Mouse (Mus musculus): Measurements from ENCODE around the gene Avpr1b.
"Not testable (repeated sequence)": the region's sequence is repeated elsewhere in the genome, so short reads cannot be mapped to it uniquely, and the experiment has no call there.

The Avpr1b gene

DNA sequence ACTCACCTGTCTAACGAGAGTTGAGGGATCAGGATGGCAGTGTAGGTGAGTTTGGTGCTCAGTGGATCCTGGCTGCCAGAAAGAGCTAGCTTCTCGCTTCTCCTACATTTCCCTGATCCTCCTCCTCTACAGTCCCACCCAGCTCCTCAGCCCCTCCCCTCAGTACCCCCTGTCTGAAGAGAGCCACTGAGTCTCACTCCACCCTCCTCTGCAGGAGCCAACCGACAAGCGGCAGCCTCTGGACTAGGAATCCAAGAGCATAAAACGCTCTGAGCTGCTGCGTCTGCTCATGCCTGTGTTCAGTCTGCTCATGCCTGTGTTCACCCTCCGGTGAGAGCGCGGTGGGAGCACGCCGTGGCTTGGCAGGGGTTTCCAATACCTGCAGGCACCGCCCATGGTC is at the start of gene Avpr1b:
TSS of gene Avpr1b (plus strand) at position 335 of the 400 bp plus-strand sequence.
- no peak for DNase-seq (ENCODE audit: low spot score in 2 of 2)

DNA sequence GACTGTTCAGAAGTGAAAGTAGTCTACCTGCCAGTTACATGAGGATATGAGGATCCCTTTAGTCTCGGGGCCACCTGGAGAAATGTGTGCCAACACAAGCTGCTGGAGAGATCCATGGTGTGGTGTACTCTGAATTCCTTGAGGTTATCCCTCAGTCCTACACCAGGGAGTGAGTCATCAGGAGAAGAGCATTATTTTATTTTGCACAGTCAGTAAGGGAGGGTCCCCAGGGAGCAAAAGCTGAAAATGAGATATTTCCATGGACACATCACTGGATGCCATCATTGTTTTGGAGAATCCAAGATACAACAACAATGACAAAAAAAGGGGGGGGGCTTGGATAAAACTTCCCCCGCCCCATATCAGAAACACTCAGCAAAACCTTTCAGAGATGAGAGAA is 47.1 kb upstream of the Avpr1b start:
- no peak for DNase-seq (ENCODE audit: low spot score in 2 of 2)

DNA sequence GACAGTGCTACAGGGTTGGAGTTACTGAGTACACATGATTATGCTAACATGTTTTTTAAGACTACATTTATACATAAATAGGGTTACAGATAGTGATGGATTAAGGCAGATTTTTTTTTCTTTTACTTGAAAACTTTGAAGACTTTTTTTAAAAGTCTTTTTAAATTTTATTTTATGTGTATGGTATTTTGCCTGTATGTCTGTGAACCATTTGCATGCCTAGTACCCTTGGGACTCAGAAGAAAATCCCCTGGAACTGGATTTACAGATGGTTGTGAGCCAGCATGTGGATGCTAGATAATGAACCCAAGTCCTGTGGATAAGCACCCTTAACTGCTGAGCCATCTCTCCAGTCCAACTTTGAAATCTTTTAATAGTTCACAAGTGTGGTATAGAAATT is 45.6 kb upstream of the Avpr1b start:
- no peak for DNase-seq (ENCODE audit: low spot score in 2 of 2)

DNA sequence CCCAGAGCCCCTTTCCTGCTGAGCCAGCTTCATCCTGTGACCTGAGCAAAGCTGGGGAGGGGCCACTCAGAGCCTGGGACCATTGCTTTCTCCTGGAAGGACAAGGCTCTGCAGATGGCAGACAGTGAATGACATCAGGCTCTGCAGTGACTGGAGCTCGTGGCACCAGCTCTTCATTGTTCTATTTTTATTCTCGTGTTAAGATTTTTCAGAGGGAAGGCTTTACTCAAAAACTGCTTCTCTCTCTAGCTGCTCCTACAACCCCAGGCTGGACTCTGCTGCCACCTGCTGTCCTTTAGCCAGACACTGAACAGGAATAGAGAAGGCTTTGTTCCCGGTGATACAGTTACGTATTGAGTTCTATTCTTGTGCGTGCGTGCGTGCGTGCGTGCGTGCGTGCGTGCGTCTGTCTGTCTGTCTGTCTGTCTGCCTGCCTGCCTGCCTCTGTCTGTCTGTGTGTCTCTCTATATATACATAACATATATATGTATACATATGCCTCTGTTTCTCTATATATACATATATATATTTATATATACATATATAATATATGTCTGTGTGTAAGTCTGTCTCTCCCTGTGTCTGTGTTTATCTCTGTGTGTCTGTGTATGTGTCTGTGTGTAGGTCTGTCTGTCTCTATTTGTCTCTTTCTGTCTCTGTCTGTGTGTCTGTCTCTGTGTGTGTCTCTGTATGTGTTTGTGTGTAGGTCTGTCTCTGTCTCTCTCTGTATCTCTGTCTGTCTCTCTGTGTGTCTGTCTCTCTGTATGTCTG is 43.8 kb upstream of the Avpr1b start:
- DNase-seq (ENCODE audit: low spot score in 2 of 2): peak; percentile 55 to 56

DNA sequence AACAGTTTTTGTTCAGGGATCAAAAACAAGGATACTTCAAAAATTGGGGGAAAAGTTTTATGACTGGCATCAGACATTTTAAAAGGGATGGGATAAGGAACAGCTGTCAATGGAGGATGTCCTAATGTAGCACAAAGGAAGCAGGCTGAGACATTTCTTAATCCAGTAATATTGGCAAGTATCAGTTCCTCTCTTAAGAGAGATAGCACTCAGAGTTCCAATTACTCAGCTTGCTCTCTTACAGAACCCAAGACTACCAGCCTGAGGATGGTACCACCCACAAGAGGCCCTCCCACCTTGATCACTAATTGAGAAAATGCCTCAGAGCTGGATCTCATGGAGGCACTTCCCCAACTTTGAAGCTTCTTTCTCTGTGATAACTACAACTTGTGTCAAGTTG is 38.5 kb upstream of the Avpr1b start:
- DNase-seq (ENCODE audit: low spot score in 2 of 2): no peak

DNA sequence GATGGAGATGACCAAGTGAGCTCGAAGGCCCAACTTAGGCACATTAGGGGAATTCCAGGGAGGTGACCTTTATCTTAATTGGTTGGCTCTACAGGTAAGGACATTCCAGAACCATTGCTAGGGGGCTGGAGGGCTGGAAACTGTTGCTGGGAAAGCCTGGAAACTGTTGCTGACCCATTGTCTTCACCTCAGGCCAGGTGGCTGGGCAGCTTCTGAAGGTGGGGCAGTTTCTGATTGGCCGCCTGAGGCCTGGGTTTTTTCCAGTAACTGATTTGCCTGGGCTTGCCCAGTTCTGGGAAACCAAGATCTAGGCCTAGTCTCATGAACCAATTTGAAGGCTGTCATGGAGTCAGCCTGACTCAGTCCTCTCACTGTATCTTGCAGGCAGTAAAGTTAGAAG is 37.0 kb upstream of the Avpr1b start:
- DNase-seq (ENCODE audit: low spot score in 2 of 2): no peak

DNA sequence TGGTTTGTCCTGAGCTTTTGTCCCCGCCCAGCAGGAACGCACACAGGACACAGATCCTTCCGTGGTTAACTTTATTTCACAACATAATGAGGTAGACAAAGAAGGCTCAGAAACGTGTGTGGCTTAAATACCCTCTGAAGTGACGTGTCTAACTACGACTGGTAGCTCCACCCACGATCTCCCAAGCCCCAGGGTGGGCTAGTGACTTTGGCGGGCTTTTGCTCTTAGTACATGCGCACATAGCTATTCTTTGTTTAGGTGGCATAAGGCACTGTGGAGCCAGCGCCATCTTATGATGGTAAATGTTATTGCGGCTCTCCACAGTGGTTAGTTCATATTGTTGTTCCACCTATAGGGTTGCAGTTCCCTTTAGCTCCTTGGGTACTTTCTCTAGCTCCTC is 33.0 kb upstream of the Avpr1b start:
- not testable (repeated sequence) for DNase-seq (ENCODE audit: low spot score in 2 of 2)

DNA sequence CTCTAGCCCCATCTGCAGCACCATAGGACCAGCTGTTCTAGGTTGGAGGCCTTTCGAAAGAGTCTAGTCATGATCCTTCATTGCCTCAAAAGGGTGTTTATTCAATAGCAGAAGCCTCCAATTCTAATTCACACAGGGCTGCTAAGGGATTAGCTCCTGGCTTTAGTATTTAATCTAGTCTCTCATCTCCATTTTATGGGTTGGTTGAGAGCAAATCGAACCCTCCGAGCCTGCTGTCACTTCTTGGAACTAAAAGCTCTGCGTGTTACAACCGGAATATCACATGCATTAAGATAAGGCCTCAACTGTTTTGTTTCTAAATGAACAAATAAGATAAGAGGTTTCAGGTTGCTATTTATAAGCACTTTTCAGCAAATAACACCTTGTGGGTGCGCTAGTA is 29.3 kb upstream of the Avpr1b start:
- DNase-seq (ENCODE audit: low spot score in 2 of 2): peak in 1 of 2 experiments; percentile 19

DNA sequence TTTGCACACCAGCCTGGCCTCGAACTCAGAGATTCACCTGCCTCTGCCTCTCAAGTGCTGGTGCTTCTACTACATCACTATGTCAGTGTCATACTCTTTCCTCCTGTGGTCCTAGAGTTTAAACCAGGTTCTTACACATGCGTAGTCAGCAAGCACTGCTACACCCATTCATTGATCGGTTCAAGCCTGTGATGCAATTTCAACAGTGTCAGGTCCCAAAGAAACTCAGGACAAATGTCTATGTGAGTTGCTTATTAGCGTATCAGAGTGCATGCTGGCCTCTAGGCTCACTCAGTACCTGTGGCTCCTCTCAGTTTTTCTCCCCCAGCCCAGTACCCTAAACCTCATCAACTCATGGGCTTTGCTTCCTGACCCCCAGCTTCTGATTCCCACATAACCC is 28.6 kb upstream of the Avpr1b start:
- DNase-seq (ENCODE audit: low spot score in 2 of 2): no peak

DNA sequence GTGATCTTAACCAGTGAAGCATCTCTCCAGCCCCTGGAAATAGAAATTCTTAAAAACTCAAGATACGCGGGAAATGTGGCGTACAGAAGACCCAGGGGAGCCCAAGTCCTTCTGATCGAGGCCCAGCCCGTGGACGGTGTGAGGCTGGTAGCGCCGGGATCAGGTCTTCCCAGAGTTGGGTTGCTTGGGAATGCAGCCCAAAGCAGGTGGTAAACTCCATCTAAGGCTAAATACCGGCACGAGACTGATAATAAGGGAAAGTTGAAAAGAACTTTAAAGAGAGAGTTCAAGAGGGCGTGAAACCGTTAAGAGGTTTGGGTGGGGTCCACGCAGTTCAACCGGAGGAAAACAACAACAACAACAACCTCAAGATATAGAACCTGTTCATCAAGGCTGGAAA is 25.3 kb upstream of the Avpr1b start:
- no peak for DNase-seq (ENCODE audit: low spot score in 2 of 2)

DNA sequence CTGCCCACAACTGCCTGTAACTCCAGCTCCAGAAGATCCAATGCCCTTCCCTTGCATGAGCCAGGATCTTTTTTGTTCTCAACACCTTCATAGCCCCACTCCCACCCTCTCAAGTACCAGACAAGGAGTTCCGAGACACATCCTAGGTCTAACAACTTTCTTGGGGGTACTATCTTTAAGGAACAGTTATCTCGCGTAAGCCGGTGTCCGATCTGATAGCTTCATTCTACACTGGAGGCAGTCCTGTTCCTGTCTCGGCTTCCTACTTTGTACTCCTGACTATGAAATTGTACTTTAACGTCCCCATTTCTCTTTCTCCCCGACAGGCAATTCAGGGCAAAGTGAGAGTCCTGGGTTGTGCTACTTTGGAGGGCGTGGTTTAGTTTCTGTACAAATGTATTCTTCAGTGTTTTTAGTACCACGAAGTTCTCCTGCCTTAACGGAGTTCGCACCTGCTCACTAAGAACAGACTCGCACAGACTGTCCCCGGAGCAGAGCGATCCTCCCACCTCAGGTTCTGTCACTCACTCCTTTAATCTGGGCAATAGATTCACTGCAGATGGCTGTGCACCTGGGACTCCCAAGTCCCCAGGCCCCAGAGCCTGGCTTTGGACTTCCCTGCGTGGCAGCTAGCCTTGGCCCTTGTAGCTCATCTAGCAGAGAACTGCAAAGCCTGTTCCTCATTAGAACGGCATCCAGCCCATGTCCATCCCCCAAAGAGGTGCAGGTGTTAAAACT is 19.9 kb upstream of the Avpr1b start:
- DNase-seq (ENCODE audit: low spot score in 2 of 2): no peak

DNA sequence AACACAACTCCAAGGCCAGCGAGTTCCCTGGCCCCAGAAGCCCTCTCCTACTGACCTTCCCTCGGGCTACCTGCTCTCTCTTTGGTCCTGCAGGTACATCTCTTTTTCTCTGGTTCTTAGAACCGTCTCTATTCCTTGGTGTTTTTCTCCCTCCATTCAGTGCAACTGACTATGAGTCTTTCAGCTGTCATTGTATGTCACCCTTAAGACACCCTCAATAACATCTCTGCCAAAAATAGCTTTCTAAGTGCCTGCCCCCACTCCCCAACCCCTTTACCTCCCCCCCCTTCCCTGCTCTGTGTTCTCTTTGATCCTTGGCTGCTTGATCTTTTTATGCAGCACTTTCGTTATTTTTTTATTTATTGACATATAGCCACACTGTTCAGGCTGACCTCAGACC is 18.6 kb upstream of the Avpr1b start:
- no peak for DNase-seq (ENCODE audit: low spot score in 2 of 2)

DNA sequence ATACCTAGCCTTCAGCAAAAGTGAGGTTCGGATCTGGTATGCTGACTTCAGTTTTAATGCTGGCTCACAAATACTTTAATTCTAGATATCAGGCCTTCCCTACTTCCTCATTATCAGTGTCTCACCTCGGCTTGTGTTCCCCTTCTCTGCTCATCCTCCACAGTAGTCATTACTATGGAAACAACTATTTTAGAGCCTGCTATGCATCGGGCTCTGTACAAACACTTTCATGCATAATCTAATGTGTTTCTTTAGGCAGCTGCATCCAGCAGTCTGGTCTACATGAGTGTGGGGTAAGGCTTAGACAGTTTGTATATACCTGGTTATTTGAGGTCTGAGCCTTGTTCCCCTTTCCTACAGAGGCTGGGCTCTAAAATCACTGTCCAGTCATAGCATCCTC is 15.4 kb upstream of the Avpr1b start:
- no peak for DNase-seq (ENCODE audit: low spot score in 2 of 2)

DNA sequence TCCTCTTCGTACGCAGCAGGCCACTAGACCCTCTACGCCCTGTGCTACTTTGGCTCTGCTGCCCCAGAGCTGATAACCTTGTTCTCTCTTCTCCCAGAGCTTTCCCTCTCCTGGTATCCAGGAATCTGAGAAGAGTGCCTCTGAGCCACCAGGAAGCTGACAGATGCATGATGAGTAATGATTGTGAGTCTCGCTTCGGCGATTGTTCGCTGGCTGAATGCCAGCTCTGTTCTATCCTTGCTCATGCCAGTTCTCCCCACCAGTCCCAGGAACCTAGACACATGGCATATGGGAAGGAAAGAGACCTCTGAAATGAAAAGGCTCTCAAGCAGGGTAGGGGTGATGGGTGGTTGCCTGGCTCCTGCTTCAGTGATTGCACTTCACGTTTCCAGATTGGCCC is 12.2 kb upstream of the Avpr1b start:
- no peak for DNase-seq (ENCODE audit: low spot score in 2 of 2)

DNA sequence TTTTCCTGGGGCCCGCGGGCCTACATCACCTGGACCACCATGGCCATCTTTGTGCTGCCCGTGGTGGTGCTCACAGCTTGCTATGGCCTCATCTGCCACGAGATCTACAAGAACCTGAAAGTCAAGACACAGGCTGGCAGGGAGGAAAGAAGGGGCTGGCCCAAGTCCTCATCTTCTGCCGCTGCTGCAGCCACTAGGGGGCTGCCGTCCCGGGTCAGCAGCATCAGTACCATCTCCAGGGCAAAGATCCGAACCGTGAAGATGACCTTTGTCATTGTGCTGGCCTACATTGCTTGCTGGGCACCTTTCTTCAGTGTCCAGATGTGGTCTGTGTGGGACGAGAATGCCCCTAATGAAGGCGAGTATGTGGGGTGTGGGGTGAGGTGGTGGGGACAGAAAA is 1.3 kb downstream of the Avpr1b start:
- no peak for DNase-seq (ENCODE audit: low spot score in 2 of 2)

DNA sequence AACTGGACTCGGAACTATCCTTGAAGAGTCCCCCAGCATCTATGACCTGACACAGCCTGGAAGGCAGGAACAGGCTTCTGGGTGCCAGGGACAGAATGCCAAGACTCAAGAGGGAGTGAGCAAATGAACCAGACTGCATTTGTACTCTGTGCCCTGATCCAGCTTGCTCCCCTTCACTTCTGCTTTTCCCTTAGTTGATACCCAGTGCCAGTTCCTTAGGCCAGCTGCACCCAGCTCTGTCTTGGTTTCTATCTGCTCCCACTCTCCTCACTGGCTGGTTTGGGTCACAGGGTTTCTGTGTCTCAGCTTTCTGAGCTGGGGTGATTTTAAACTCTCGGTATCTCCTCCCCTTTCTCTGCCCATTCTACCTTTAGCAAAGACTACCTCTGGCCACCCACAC is 7.7 kb downstream of the Avpr1b start:
- DNase-seq (ENCODE audit: low spot score in 2 of 2): no peak

DNA sequence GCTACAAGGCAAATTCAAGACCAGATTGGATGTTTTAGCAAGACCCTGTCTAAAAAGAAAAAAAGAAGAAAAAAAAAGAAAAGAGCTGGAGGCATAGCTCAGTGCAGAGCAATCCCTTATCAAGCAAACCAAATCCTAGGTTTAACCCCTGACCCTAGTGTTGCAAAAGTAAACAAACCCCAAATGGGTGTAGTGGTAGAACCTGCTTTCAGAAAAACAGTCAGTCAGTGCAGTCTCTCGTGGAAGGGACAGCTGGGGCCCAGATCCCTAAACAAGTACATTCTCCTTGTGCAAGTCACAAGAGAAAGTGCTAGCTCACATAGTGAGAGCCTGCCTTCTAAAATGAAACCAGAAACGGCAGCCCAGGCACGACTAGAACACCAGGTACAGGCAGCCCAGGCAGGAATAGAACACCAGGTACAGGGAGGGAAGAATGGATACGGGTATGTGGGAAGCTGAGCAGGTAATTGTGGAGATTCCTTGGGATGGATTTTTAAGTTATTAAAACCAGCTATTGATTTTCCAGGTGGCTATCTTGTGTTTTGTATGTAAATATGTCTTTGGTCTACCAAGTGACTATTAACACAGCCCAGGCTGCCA is 13.6 kb downstream of the Avpr1b start:
- peak in 1 of 2 experiments; percentile 17 for DNase-seq (ENCODE audit: low spot score in 2 of 2)

DNA sequence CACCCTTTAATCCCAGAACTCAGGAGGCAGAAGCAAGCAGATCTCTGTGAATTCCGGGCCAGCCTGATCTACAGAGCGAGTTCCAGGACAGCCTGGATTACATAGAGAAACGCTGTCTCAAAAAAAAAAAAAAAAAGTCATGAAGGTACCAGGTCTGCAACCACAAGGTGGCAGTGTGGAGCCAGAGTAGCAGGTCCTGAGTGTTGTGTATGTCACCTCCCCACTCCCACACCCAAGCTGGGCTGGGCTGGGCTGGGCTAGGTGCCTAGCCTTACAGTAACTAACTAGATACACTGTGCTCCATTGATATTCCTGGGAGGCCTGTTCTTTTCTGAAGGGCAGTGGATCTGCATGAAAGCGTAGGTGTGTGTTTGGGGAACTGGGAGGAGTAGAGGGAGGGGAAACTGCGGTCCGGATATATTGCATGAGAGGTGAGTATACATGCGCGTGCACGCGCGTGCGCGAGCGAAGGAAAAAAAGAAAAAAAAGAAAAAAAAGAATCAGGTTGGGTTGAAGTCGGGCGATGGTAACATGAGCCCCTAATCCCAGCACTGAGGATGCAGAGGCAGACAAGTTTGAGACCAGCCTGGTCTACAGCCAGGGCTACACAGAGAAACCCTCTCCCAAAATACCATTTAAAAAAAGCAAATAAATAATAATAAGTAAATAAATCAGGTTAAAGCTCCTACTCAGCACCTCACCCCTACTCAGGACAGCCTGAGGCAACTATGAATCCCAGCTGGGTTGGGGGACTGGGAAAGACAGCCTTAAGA is 14.5 kb downstream of the Avpr1b start:
- peak; percentile 69 to 78 for DNase-seq (ENCODE audit: low spot score in 2 of 2)

DNA sequence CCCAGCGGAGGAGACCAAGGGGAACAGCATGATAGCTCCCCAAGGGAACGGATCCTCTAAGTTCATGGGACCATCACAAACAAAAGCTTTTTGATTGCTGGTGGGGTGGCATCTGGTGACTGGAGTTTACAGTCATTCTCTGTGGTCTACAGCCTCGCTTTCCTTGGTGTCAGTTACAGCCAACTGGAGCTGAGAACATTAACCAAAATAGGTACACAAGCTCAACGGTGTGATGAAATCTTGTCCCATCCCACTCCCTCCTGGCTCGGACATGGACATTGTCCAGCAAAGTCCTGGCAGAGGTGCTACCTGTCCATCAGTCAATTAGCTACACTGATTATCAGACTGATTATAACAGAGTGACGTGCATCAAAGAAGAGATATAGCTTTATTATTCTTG is 15.6 kb downstream of the Avpr1b start:
- DNase-seq (ENCODE audit: low spot score in 2 of 2): no peak

DNA sequence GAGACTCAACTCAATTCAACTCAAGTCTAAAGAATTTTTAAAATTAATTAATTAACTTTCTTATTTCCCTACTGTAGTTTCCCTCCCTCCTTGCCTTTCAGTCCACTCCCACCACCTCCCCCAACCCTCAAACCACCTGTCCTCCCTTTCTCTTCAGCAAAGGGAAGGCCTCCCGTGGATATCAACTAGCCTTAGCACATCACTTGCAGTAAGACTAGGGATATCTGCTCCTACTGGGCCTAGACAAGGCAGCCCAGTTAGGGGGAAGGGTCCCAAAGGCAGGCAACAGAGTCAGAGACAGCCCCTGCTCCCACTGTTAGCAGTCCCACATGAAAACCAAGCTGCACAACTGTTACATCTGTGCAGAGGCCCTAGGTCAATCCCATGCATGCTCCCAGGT is 17.1 kb downstream of the Avpr1b start:
- no peak for DNase-seq (ENCODE audit: low spot score in 2 of 2)

DNA sequence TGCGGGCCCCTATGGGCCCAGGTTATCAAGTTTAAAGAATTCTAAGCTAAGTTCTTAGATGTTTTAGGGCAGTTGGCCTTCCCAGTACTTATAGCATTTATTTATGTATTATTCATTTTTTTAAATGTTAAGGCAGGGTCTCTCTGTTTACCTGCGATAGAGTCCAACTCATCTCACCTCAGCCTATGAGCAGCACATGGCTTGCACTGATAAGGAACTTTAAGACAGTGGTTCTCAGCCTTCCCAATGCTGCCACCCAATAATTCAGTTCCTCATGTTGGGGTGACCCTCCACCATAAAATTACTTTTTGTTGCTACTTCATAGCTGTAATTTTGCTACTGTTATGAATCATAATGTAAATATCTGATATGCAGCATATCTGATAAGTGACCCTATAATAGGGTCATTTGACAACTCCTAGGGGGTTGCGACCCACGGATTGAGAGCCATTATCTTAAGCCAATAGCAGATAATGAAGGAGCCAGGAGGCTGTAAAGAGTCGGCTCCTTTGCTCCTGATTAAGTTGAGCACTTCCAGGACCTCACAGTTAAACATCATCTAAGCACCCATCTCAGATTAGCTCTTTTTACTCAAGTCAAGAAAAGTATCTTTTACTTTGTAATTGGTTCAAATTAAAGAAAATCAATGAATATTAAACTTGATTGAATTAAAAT is 17.6 kb downstream of the Avpr1b start:
- no peak for DNase-seq (ENCODE audit: low spot score in 2 of 2)

DNA sequence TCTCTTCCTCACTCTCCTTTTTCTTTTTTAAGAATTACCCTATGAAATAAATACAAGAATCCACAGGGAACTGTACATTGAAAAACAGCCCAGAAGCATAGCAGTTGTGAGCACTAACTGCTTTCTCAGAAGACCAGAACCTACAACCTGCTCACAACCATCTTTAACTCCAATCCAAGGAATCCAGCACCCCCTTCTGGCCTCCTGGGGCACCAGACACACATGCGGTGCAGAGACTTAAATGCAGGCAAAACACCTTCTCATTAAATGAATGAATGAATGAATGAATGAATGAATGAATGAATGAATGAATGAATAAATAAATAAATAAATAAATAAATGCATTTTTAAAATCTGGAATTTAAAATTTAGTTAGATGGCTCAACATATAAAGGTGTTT is 19.5 kb downstream of the Avpr1b start:
- DNase-seq (ENCODE audit: low spot score in 2 of 2): no peak
